Mouse (Mus musculus): ENCODE data around the gene Isyna1.

DNA sequence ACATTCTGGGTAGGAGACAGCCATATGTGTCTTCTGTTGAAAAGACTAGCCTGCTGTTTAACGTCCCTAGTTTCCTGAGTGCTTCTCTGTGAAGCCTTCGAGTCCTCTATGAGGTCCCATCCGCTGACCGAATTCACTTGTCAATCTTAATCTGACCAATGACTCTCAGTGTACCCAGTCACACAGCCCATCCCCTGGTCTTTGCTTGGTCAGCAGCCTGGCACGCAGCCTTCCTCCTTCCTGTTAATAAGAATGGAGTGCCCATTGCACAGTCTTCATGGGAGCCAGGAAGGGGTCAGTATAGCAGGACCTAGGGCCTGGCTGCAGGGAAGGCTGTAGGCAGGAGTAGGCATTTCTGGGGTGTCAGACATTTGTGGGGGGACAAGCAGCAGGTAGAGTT, 20.3 kb downstream of the Isyna1 start:
- no peak for TF ChIP-seq POLR2A (IDR thresholded peaks at IDR 0.05; ENCODE audit: low read depth, low read length)
- TF ChIP-seq CTCF (IDR thresholded peaks at IDR 0.05; ENCODE audit: borderline replicate concordance, insufficient read depth, low read length), result no peak
